Mouse (Mus musculus) embryonic facial prominence, embryonic 15.5 days (tissue): Measurements from ENCODE around the gene Pld1. TPM values are rescaled to one million over a fixed set of nuclear protein-coding genes. Genes with fewer than 3 reads are reported as not detected.

Source experiments
- ATAC-seq: fragments of 200-750 bp; cut with Nextera tagmentation; 2 replicates; pipeline ENCODE4 v1.8.0; 2017; ENCODE audit warnings: low read depth, moderate TSS enrichment; ENCODE audit not compliant: insufficient number of reproducible peaks, low FRiP score, low TSS enrichment
- H3K27ac ChIP-seq: fragments of 300-500 bp; sonication (generic); replicated peaks from 2 replicates; pipeline ENCODE4 v1.5.1; 2015; ENCODE audit warnings: mild to moderate bottlenecking, inconsistent platforms
- H3K27me3 ChIP-seq: fragments of 300-500 bp; sonication (generic); 2 replicates; pipeline ENCODE4 v1.6.1; 2015; ENCODE audit warnings: inconsistent platforms
- H3K36me3 ChIP-seq: fragments of 300-500 bp; sonication (generic); 2 replicates; pipeline ENCODE4 v1.6.1; 2015; ENCODE audit warnings: mild to moderate bottlenecking, inconsistent platforms
- H3K4me1 ChIP-seq: fragments of 300-500 bp; sonication (generic); 2 replicates; pipeline ENCODE4 v1.6.1; 2015; ENCODE audit warnings: inconsistent platforms
- H3K4me2 ChIP-seq: fragments of 300-500 bp; sonication (generic); replicated peaks from 2 replicates; pipeline ENCODE4 v1.6.1; 2015; ENCODE audit warnings: mild to moderate bottlenecking, inconsistent platforms
- H3K4me3 ChIP-seq: fragments of 300-500 bp; sonication (generic); replicated peaks from 2 replicates; pipeline ENCODE4 v1.5.1; 2015; ENCODE audit warnings: mild to moderate bottlenecking, inconsistent platforms
- H3K9ac ChIP-seq: fragments of 300-500 bp; sonication (generic); 2 replicates; pipeline ENCODE4 v1.6.1; 2015; ENCODE audit warnings: inconsistent platforms
- H3K9me3 ChIP-seq: fragments of 300-500 bp; sonication (generic); replicated peaks from 2 replicates; pipeline ENCODE4 v1.6.1; 2016; ENCODE audit warnings: inconsistent platforms
- WGBS: fragments of 180-500 bp; shearing (Covaris S2); methylation state at CpG from one replicate; pipeline ENCODE4 v1.1.7; 2015; 5-methylcytosine and 5-hydroxymethylcytosine counted together
- polyA plus RNA-seq: library from polyadenylated mRNA; unstranded; fragments of >200 nt; fragmentation: Nextera tagmentation; extraction: Ambion mirVana; gene quantifications from 2 replicates; pipeline ENCODE4 v1.2.1, GENCODE M21; 2015

Gene Pld1
- polyA plus RNA-seq, 1 experiment from 2014 or later = 6.4 TPM

DNA sequence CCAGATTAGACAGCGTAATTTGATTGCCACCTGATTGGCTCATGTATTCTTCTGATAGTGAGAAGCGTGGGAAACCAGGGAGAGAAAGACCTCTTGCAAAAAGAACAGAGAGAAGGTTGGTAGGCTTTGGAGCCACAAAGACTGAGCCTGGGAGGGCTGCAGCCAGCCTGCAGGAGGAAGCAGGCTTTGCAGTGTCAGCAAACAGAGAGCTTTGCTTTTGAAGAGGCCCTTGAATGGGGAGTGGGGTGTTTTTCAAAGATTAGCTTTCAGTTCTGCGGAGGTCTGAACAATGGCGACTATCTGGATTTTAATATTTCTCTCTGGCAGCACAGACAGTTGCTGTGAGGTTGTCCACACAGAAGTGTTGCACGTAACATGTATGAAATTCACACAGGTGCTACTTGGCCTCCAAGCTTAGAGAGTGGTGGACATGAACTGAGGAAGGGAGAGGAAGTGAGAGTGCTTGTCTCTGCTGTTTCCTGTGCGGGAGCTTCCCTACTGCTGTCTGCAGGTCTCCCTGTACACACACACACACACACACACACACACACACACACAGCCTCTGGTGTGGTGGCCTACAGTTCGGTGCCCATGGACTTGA lies 93.2 kb downstream of the Pld1 start:
- H3K9ac ChIP-seq = no peak overlapping the region
- H3K36me3 ChIP-seq = no peaks in the 10 kb centered on the region
- H3K27ac ChIP-seq = no peak overlapping the region
- 62% methylated on average over 7 of the region's 7 CpGs for WGBS
- no peak for ATAC-seq
- no peaks in the 10 kb centered on the region for H3K9me3 ChIP-seq
- H3K4me3 ChIP-seq = no peak overlapping the region
- no peaks in the 10 kb centered on the region for H3K27me3 ChIP-seq
- H3K4me2 ChIP-seq = no peak overlapping the region
- no peaks in the 10 kb centered on the region for H3K4me1 ChIP-seq

DNA sequence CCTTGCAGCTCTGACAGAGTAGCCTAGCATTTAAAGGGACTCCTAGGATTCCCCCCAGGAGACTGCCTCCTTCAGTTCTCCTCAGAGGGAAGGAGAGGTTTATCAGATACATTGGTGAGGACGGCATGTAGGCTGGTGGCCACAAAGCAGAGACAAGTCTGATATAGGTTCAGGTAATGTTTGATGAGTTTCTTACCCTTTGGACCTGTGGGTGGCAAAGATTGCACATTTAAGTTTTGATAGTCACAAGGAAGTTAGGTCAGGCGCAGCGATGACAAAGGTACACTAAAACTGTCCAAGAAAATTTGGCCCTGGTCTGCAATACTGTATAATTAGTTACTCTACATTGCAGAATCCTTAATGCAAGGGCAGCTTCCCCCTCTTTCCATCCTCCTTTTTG lies 95.4 kb downstream of the Pld1 start:
- Histone ChIP-seq H3K36me3 (no peaks in the 10 kb centered on the region), H3K4me2 (no peak overlapping the region), H3K27me3 (no peaks in the 10 kb centered on the region), H3K4me3 (no peak overlapping the region), H3K9ac (no peak overlapping the region), H3K27ac (no peak overlapping the region), H3K4me1 (peaks cover 9% of the 10 kb centered on the region; the same call in 1 of the 2 replicates), H3K9me3 (no peaks in the 10 kb centered on the region)
- no peak for ATAC-seq
- WGBS = 96% methylated on average over 3 of the region's 3 CpGs

DNA sequence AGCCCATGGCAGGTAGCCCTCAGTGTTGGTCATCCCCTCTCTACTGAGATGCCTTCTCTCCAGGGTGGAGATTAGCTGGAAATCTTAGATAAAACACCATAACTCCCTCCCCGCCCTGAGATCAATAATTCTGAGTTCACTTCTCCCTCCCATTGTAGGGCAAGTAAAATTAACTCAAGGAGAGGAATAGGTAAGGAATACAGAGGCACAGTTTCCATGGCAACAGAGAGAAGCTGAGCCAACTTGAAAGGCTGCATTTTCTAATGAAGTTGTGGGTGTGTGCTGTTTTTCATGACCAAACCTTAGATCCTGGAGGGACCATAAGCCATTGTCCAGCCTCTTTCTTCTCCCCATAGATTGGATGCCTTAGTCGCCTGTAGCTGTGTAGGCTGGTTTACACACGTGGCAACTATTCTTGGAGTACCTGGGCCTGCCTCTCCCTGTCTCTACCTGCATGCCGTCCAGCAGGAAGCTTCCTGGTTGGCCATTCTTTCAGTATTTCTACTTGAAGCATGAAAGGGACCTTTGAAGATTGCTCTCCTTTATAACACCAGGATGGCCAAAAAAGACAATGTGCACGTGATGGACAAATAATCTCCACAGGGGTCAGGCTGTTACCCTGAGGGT lies 96.3 kb downstream of the Pld1 start:
- Histone ChIP-seq H3K4me1 (peaks cover 9% of the 10 kb centered on the region; the same call in 1 of the 2 replicates), H3K36me3 (no peaks in the 10 kb centered on the region), H3K9ac (no peak overlapping the region), H3K27ac (no peak overlapping the region), H3K4me3 (no peak overlapping the region), H3K27me3 (no peaks in the 10 kb centered on the region), H3K9me3 (no peaks in the 10 kb centered on the region), H3K4me2 (no peak overlapping the region)
- WGBS = 81% methylated on average over 5 of the region's 5 CpGs
- ATAC-seq = no peak

DNA sequence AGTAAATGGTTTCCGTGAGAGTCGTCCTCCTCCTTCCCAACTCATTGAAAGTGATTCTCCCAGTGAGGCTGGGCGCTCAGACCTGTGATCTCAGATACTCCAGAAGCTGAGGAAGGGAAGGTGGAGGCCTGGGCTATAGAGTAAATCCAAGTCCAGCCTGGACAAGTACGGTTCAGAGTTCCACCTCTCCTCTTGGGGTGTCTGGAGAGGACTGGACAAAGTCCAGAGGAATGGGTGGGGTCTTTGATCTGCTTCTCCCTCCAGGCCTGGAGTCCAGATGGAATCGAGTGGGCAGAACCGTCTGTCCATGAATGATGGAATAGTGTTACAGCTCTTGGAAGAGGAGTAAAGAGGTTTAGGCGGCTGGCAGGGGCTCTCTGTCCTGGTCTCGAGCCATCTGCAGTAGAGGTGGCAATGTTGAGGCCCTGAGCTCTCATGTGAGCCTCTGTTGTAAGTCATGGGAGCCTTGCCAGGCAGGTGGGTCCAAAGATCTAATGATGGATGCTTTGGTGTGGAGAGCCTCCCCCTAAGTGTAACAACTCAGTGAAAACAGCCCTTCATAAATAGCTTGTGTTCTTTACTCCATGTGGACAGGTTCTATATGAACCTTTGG lies 98.9 kb downstream of the Pld1 start:
- ATAC-seq = no peak

DNA sequence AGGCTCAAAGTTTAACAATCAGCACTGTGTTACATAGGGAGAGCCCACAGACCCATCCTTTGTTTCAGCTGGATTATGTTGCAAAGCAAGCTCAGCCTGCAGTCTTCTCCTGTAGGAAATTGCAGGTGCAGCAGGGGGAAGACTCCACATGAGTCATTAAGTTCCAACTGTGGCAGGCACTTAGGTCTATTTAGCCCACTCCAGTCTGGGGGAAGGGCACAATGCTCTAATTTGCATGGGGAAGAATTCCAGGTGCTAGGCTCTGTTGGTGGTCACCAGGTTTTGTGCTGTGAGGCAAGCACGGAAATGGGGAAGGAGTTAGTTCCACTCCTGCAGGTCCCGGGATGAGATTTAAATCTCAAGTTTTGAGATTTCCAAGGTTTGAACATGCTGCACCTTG lies 99.6 kb downstream of the Pld1 start:
- Histone ChIP-seq H3K9me3 (no peaks in the 10 kb centered on the region), H3K4me3 (no peak overlapping the region), H3K36me3 (peaks cover 8% of the 10 kb centered on the region; the same call in 1 of the 2 replicates), H3K9ac (no peak overlapping the region), H3K27me3 (no peaks in the 10 kb centered on the region), H3K4me2 (no peak overlapping the region), H3K27ac (no peak overlapping the region), H3K4me1 (peaks cover 9% of the 10 kb centered on the region; the same call in 1 of the 2 replicates)
- no peak for ATAC-seq
- 42% methylated on average over 2 of the region's 2 CpGs for WGBS

More for the DNA sequence above, 98.9 kb downstream of the Pld1 start:
- no peaks in the 10 kb centered on the region for H3K27me3 ChIP-seq
- no peak overlapping the region for H3K27ac ChIP-seq
- no peak overlapping the region for H3K4me3 ChIP-seq
- H3K9me3 ChIP-seq = no peaks in the 10 kb centered on the region
- H3K4me2 ChIP-seq = no peak overlapping the region
- WGBS = 54% methylated on average over 8 of the region's 8 CpGs
- H3K36me3 ChIP-seq = peaks cover 2% of the 10 kb centered on the region; the same call in 1 of the 2 replicates
- H3K4me1 ChIP-seq = peaks cover 9% of the 10 kb centered on the region; the same call in 1 of the 2 replicates
- H3K9ac ChIP-seq = no peak overlapping the region

DNA sequence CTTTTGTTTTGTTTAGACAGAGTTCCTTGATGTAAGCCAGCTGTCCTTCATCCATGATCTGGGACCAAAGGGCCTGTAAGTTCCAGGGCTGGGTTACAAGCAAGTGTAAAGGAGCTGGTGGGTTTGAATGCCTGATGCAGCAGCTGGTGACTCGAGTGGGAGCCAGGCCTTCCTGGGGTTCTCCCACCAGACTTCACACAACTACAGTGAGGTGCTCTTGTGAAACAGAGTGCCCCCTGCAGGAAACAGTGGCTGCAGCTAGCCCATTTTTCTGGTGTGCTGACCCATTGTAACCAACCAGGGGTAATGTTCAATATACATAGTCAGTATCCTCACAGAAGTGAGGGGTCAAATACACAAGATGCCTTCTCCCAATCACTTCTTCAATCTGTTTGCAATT lies 101.3 kb downstream of the Pld1 start:
- 27% methylated on average over 1 of the region's 1 CpGs for WGBS

DNA sequence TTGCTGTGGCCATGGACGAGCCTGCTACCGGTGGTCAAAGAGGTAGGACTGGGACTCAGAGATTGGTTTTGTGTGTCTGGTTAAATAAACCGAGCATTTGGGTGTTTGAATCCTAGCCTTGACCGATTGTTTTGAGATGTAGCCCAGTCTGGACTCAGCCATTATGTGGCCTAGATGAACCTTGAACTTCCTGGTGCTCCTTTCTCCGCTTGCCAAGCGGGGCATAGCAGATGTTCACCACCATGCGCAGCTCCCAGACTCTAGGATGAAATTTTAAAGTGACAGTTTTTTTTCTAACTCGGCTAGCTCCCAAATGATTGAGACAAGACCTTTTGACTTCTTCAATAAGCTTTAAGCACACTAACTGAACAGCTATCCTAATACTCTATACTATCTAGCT lies 102.7 kb downstream of the Pld1 start:
- 76% methylated on average over 8 of the region's 8 CpGs for whole genome bisulfite sequencing
- Histone ChIP-seq H3K36me3 (peaks cover 8% of the 10 kb centered on the region; the same call in 1 of the 2 replicates), H3K9ac (no peak overlapping the region), H3K27ac (no peak overlapping the region), H3K4me2 (no peak overlapping the region), H3K4me3 (no peak overlapping the region), H3K9me3 (no peaks in the 10 kb centered on the region), H3K4me1 (peaks cover 9% of the 10 kb centered on the region; the same call in 1 of the 2 replicates), H3K27me3 (no peaks in the 10 kb centered on the region)
- ATAC-seq = no peak

More for the DNA sequence above, 101.3 kb downstream of the Pld1 start:
- no peak overlapping the region for H3K4me2 ChIP-seq
- peaks cover 9% of the 10 kb centered on the region; the same call in 1 of the 2 replicates for H3K4me1 ChIP-seq
- no peaks in the 10 kb centered on the region for H3K27me3 ChIP-seq
- H3K27ac ChIP-seq = no peak overlapping the region
- no peaks in the 10 kb centered on the region for H3K9me3 ChIP-seq
- H3K9ac ChIP-seq = no peak overlapping the region
- no peak for ATAC-seq
- H3K4me3 ChIP-seq = no peak overlapping the region
- peaks cover 8% of the 10 kb centered on the region; the same call in 1 of the 2 replicates for H3K36me3 ChIP-seq

DNA sequence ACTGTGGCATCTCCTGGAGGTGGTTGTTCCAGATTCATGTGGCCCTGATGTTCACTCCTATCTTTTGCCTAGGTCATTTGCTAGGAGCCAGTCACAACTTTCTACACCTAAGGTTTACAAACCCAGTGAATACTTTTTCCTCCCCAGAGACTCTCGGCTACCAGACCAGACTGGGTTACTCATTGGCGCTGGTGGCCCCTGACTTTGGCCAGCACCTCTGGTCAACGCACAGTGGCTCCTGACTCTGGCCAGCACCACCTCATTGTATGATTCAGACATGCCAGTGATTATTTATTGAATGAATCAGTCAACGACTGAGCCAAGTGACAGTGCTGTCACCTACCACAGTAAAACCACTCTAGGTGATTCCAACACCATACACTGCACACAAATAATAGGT lies 103.9 kb downstream of the Pld1 start:
- Histone ChIP-seq H3K9me3 (no peaks in the 10 kb centered on the region), H3K36me3 (peaks cover 8% of the 10 kb centered on the region; the same call in 1 of the 2 replicates), H3K4me3 (no peak overlapping the region), H3K27ac (no peak overlapping the region), H3K4me1 (peaks cover 8% of the 10 kb centered on the region; the same call in 1 of the 2 replicates), H3K27me3 (no peaks in the 10 kb centered on the region), H3K9ac (no peak overlapping the region), H3K4me2 (no peak overlapping the region)
- ATAC-seq = no peak
- WGBS = 95% methylated on average over 4 of the region's 4 CpGs

DNA sequence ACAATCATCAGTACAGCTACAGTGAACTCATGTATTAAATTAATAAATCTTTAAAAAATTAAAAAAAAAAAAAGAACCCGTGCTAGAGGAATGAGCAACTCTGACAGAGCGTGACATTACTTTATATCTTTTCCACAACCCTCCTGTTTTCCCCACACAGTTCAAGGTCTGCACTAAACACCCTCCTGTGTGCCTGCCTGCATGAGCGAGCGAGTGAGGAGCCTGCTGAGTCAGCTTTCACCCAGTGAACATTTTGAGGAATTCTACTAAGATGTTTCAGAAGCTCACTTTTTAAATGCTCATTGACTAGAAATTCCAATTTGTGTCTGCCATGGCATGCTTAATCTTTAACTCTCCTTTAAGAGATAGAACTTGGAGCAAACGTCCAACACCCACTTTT lies 109.1 kb downstream of the Pld1 start:
- ATAC-seq = no peak
- 77% methylated on average over 5 of the region's 5 CpGs for WGBS
- H3K4me1 ChIP-seq = no peaks in the 10 kb centered on the region
- H3K27ac ChIP-seq = no peak overlapping the region
- H3K27me3 ChIP-seq = no peaks in the 10 kb centered on the region
- no peak overlapping the region for H3K9ac ChIP-seq
- no peak overlapping the region for H3K4me2 ChIP-seq
- no peaks in the 10 kb centered on the region for H3K9me3 ChIP-seq
- H3K4me3 ChIP-seq = no peak overlapping the region
- H3K36me3 ChIP-seq = peaks cover 8% of the 10 kb centered on the region; the same call in 1 of the 2 replicates

DNA sequence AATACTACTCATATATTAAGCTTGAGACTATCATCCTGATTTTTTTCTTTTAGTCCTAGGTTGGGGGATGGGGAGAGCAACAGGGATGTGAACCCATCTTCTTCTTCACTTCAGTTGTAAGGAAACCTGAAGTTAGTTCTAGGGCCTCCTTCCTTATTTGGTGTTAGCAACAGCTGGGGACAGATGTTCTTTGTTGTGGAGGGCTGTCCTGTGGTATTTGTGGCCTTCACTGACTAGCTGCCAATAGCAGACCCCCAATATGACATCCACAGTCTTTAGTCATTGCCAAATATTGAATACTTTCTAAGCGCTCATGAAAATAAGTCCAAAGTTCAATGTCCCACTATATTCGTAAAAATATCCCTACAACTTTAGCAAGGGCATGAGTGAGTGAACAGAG lies 111.0 kb downstream of the Pld1 start:
- Histone ChIP-seq H3K4me3 (no peak overlapping the region), H3K9me3 (no peaks in the 10 kb centered on the region), H3K4me1 (no peaks in the 10 kb centered on the region), H3K4me2 (no peak overlapping the region), H3K27ac (no peak overlapping the region), H3K36me3 (peaks cover 3% of the 10 kb centered on the region; the same call in 1 of the 2 replicates), H3K27me3 (no peaks in the 10 kb centered on the region), H3K9ac (no peak overlapping the region)
- WGBS = 83% methylated on average over 2 of the region's 2 CpGs
- no peak for ATAC-seq

DNA sequence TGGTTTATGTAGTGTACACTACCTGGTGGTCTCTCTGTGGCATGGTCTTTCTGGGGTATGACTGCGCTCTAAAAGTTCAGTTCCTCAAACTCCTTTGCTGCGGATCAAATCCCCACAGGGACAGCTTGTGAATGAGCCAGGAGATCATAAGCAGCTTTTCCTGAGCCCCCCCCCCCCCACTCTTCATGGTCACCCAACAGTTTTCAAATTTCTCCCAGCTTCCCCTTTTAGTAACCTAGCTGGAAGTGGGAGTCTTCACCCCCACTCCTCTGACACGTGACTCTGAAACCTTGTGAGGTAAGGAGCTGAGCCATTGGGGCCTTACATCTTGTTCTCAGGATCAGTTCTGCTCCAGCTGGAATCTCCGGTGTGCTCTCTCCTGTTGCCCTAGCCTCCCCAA lies 114.6 kb downstream of the Pld1 start:
- no peaks in the 10 kb centered on the region for H3K27me3 ChIP-seq
- H3K4me1 ChIP-seq = no peaks in the 10 kb centered on the region
- 86% methylated on average over 4 of the region's 4 CpGs for WGBS
- H3K9me3 ChIP-seq = no peaks in the 10 kb centered on the region
- no peak for ATAC-seq
- H3K4me2 ChIP-seq = no peak overlapping the region
- H3K36me3 ChIP-seq = peaks cover under 1% of the 10 kb centered on the region; the same call in 1 of the 2 replicates
- H3K9ac ChIP-seq = no peak overlapping the region
- no peak overlapping the region for H3K4me3 ChIP-seq
- H3K27ac ChIP-seq = no peak overlapping the region
